Mouse (Mus musculus) v-Abl transformed pro-B cells (cell line): ENCODE data around the gene Slc2a5.

Experiments
- in situ Hi-C, 2 experiments: fragments of 400-800 bp; cut with MboI; formaldehyde crosslinking; loops; one replicate each; pipeline ENCODE4 v1.15.1; 2025; ENCODE audit not compliant: unreplicated experiment in 2 of 2

Gene Slc2a5

DNA sequence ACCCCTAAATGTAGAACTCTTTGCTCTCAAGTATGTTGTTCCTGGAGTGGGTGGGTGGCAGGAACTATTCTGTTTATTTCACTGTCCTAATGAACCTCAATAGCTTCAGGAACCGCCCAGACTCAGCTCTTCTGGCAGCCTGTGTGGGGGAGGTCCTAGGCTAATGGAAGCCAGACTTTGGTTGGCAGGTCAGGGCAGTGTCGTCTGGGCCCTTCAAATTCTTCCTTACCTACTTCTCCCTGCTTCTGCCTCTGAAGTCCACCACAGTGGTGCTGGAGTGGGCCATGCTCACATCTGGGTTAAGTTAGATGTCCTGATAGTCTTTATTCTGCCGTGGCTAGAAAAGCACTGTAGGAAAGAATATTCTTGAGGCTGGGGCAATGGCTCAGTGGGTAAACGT lies 59.0 kb downstream of the Slc2a5 start:
- in situ Hi-C loops, result no loop called here

DNA sequence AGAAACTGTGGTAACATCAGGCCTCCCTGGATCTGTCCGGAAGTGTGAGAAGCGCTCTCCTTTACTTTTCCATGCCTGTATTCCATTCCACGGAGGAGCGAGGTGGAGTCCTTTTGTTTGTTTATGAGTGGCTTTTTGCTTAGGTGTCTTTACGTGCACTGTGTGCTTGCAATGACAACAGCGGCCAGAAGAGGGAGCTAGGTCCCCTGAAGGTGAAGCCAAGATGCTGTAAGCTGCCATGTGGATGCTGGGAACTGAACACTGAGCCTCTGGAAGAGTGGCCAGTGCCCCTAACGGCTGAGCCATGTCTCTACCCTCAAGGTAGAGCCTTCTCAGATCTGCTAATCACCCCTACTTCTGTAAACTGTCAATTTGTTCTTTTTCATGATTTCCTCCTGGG lies 62.2 kb downstream of the Slc2a5 start:
- in situ Hi-C loops, result loop anchor here in 1 of 2 experiments (10.0 kb wide), 1 partner anchor 143 kb away; no protein-coding TSS in a partner anchor

DNA sequence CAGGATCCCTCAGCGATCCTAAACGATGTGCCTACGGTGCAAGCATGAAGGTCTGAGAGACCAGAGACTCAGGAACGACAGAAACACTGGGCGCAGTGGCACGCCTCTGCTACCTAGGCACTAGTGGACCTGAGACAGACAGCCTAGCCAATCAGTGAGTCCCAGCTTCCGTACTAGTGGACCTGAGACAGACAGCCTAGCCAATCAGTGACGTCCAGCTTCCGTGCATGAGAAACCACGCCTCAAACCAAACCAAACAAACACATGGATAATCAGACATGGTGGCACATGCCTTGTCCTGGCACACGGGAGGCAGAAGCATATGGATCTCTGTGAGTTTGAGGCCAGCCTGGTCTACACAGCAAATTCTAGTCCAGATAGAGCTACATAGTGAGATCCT lies 69.2 kb downstream of the Slc2a5 start:
- in situ Hi-C loops, result loop anchor here (5.0 to 10.0 kb wide), 3 partner anchors 34 to 137 kb away; no protein-coding TSS in a partner anchor

DNA sequence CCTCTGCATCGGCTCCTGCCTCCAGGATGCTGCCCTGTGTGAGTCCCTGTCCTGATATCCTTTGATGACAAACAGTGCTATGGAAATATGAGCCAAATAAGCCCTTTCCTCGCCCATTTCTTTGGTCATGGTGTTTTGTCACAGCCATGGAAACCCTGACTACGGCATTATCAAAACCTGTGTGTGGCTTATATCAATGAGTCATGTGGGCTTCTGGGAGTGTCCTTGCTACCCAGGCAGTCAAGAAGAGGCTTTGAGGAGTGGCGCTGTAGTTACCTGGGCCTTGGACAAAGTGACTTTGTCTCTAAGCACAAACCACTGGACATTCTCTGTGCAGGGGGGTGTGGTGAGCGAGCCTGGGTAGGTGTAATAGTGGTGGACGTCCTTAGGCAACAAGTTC lies 73.1 kb downstream of the Slc2a5 start:
- in situ Hi-C loops, result no loop called here
